Mouse (Mus musculus) forebrain, embryonic 11.5 days (tissue): ENCODE measurements at regions not wholly inside any gene's neighbourhood (a gene's known extent, or its start where the extent isn't known, plus 50 kb on each side); places are given as distances from the start of the nearest gene placed in this dataset.

Source experiments
- ATAC-seq: fragments of 200-750 bp; cut with Nextera tagmentation; replicated peaks from 2 replicates; pipeline ENCODE4 v1.8.0; 2017; ENCODE audit warnings: moderate TSS enrichment; ENCODE audit not compliant: low FRiP score
- DNase-seq: peaks from one replicate; pipeline ENCODE4 v3.0.0-alpha.2; 2017; ENCODE audit warnings: low spot score
- H3K27ac ChIP-seq: fragments of 300-500 bp; sonication (generic); 2 replicates; pipeline ENCODE4 v1.5.1; 2014; ENCODE audit warnings: low read depth, low read length
- H3K27me3 ChIP-seq: fragments of 300-500 bp; sonication (generic); 2 replicates; pipeline ENCODE4 v1.6.1; 2014; ENCODE audit warnings: mild to moderate bottlenecking, low read length, mixed read lengths; ENCODE audit not compliant: control insufficient read depth, insufficient read depth
- H3K36me3 ChIP-seq: fragments of 300-500 bp; sonication (generic); 2 replicates; pipeline ENCODE4 v1.6.1; 2014; ENCODE audit warnings: mild to moderate bottlenecking, low read length, moderate library complexity, mixed read lengths; ENCODE audit not compliant: control insufficient read depth, insufficient read depth
- H3K4me1 ChIP-seq: fragments of 300-500 bp; sonication (generic); replicated peaks from 2 replicates; pipeline ENCODE4 v1.6.1; 2014; ENCODE audit warnings: low read length, mixed read lengths; ENCODE audit not compliant: control insufficient read depth, insufficient read depth
- H3K4me2 ChIP-seq: fragments of 300-500 bp; sonication (generic); 2 replicates; pipeline ENCODE4 v1.6.1; 2014; ENCODE audit warnings: low read depth, mild to moderate bottlenecking, low read length, moderate library complexity, mixed read lengths; ENCODE audit not compliant: severe bottlenecking
- H3K4me3 ChIP-seq: fragments of 300-500 bp; sonication (generic); 2 replicates; pipeline ENCODE4 v1.5.1; 2014; ENCODE audit warnings: low read depth, low read length
- H3K9ac ChIP-seq: fragments of 300-500 bp; sonication (generic); 2 replicates; pipeline ENCODE4 v1.6.1; 2014; ENCODE audit warnings: low read length
- H3K9me3 ChIP-seq: fragments of 300-500 bp; sonication (generic); 2 replicates; pipeline ENCODE4 v1.6.1; 2016; ENCODE audit warnings: low read length, mixed read lengths; ENCODE audit not compliant: control insufficient read depth
- WGBS: fragments of 180-500 bp; shearing (Covaris S2); extraction: QIAGEN DNeasy Blood & Tissue Kit; methylation state at CpG from one replicate; pipeline ENCODE4 v1.1.7; 2014; 5-methylcytosine and 5-hydroxymethylcytosine counted together

- Histone ChIP-seq H3K36me3 (no peaks in the 10 kb centered on the region), H3K27me3 (no peaks in the 10 kb centered on the region), H3K4me2 (no peak overlapping the region), H3K9me3 (no peaks in the 10 kb centered on the region), H3K9ac (no peak overlapping the region), H3K4me3 (no peak overlapping the region), H3K27ac (no peak overlapping the region), H3K4me1 (no peaks in the 10 kb centered on the region)
- ATAC-seq (no peak), DNase-seq (no peak)
- 90% methylated on average over 4 of the region's 4 CpGs for WGBS
Measured at GRCm38 (mm10) chr8:88921967-88922366, 122.0 kb downstream of the Sall1 start.

DNA sequence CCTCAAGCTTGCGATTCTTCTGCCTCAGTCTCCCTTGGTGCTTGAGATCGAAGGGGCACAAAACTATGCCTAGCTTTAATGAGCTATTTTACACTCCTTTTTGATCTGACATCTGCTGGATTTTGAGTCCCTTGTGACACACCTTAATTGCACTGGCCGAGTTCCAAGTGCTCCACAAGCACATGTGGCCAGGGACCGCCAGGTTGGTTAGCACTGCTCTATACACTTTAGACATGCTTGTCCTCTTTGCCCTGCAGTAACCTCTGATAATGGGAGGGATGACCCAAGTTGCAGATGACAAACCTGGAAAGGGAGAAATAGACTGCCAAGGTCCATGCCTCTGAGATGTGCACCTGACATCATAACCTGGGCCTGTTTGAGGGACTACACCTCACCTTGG, 124.7 kb downstream of the Sall1 start:
- WGBS = 86% methylated on average over 4 of the region's 4 CpGs
- Histone ChIP-seq H3K4me3 (no peak overlapping the region), H3K9ac (no peak overlapping the region), H3K9me3 (no peaks in the 10 kb centered on the region), H3K4me2 (no peak overlapping the region), H3K27me3 (no peaks in the 10 kb centered on the region), H3K27ac (no peak overlapping the region), H3K36me3 (no peaks in the 10 kb centered on the region), H3K4me1 (no peaks in the 10 kb centered on the region)
- ATAC-seq (no peak), DNase-seq (no peak)

- no peak for ATAC-seq
- no peak overlapping the region for H3K27ac ChIP-seq
- H3K27me3 ChIP-seq = no peaks in the 10 kb centered on the region
- DNase-seq = no peak
- 93% methylated on average over 4 of the region's 4 CpGs for WGBS
- no peaks in the 10 kb centered on the region for H3K9me3 ChIP-seq
- H3K4me2 ChIP-seq = no peak overlapping the region
- H3K4me3 ChIP-seq = no peak overlapping the region
- no peaks in the 10 kb centered on the region for H3K36me3 ChIP-seq
- no peaks in the 10 kb centered on the region for H3K4me1 ChIP-seq
- H3K9ac ChIP-seq = no peak overlapping the region
Measured at GRCm38 (mm10) chr8:88916064-88916463, 127.9 kb downstream of the Sall1 start.

DNA sequence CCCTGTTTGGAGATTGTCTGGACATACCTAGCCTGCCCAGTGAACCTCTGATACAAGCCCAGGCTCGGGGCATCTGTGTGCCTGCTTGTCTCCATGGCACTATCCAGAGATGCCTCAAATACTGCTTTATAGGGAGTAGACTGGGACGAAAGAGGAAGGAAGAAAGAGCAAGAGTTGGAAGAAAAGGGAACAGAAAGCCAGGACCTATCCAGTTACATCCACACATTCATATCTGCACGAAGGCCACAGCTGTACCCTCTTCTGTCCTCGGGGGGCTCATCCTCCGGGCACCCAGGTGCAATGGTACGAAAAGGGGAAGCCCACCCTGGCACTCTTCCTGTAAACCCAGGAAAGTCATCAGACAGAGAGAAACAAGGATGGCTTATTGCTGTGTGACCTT, 129.3 kb downstream of the Sall1 start:
- Histone ChIP-seq H3K9ac (no peak overlapping the region), H3K27ac (no peak overlapping the region), H3K27me3 (no peaks in the 10 kb centered on the region), H3K4me3 (no peak overlapping the region), H3K36me3 (no peaks in the 10 kb centered on the region), H3K4me2 (no peak overlapping the region), H3K4me1 (no peaks in the 10 kb centered on the region), H3K9me3 (no peaks in the 10 kb centered on the region)
- ATAC-seq (no peak), DNase-seq (no peak)
- 87% methylated on average over 6 of the region's 6 CpGs for WGBS

DNA sequence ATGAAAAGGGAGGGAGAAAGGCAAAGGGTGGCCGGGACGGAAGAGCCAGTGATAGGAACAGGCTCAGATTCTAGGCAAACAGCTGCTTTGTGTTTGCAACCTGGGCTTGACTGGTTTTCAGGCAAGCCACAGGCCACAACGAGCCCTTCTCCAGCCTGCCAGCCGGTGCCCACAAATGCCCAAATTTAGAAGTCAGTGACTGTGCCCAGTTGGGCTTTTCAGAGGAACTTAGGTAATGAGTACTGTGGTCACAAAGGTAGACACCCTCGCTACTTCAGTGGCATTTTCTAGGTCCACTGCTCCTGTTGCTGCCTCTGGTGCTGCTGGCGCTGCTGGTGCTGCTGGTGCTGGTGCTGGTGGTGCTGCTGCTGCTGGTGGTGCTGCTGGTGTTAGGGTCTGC, 129.8 kb downstream of the Sall1 start:
- no peak overlapping the region for H3K4me2 ChIP-seq
- H3K27ac ChIP-seq = no peak overlapping the region
- H3K36me3 ChIP-seq = no peaks in the 10 kb centered on the region
- WGBS = 82% methylated on average over 6 of the region's 6 CpGs
- no peaks in the 10 kb centered on the region for H3K27me3 ChIP-seq
- no peaks in the 10 kb centered on the region for H3K4me1 ChIP-seq
- no peaks in the 10 kb centered on the region for H3K9me3 ChIP-seq
- DNase-seq (no peak), ATAC-seq (no peak)
- H3K9ac ChIP-seq = no peak overlapping the region
- no peak overlapping the region for H3K4me3 ChIP-seq

- 0 out of 2 replicates have a peak, but pooled peaks cover 1% of the 10 kb centered on the region for H3K4me1 ChIP-seq
- ATAC-seq = no peak
- H3K9ac ChIP-seq = no peak overlapping the region
- H3K9me3 ChIP-seq = no peaks in the 10 kb centered on the region
- no peak for DNase-seq
- H3K27me3 ChIP-seq = no peaks in the 10 kb centered on the region
- H3K27ac ChIP-seq = no peak overlapping the region
- no peak overlapping the region for H3K4me3 ChIP-seq
- H3K36me3 ChIP-seq = no peaks in the 10 kb centered on the region
- no peak overlapping the region for H3K4me2 ChIP-seq
- WGBS = 85% methylated on average over 6 of the region's 6 CpGs
Measured at GRCm38 (mm10) chr8:88906244-88906643, 137.7 kb downstream of the Sall1 start.

DNA sequence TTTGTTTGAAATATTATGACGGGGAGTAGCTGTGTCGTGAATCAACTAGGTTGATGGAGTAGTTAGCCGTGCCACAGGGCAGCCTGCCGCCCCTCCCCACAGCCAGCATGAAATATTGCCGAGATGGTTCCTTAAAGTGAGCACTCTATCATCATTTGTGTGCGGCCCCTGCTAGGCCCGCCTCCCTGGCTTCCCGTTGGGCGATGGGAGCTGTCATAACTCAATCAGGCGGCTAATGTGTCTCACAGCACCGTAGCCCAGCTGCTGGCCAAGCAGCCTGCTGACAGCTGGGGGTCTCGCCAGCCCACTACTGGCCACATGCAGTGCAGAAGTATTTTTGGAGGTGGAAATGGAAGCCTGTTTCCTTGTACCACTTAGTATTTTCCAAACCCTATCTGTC, 140.9 kb downstream of the Sall1 start:
- H3K4me1 ChIP-seq = 0 out of 2 replicates have a peak, but pooled peaks cover 1% of the 10 kb centered on the region
- no peak overlapping the region for H3K4me2 ChIP-seq
- ATAC-seq (no peak), DNase-seq (no peak)
- H3K9me3 ChIP-seq = no peaks in the 10 kb centered on the region
- 82% methylated on average over 12 of the region's 12 CpGs for WGBS
- H3K27me3 ChIP-seq = no peaks in the 10 kb centered on the region
- H3K36me3 ChIP-seq = no peaks in the 10 kb centered on the region
- no peak overlapping the region for H3K27ac ChIP-seq
- H3K4me3 ChIP-seq = no peak overlapping the region
- no peak overlapping the region for H3K9ac ChIP-seq

GRCm38 (mm10) chr8:88883751-88884390, 160.1 kb downstream of the Sall1 start:
- ATAC-seq (no peak), DNase-seq (peak; percentile 34)
- Histone ChIP-seq H3K27ac (no peak overlapping the region), H3K4me1 (no peaks in the 10 kb centered on the region), H3K27me3 (no peaks in the 10 kb centered on the region), H3K9me3 (no peaks in the 10 kb centered on the region), H3K9ac (no peak overlapping the region), H3K4me2 (no peak overlapping the region), H3K4me3 (no peak overlapping the region), H3K36me3 (no peaks in the 10 kb centered on the region)
- WGBS = 90% methylated on average over 15 of the region's 15 CpGs

GRCm38 (mm10) chr8:88879857-88880256, 164.1 kb downstream of the Sall1 start:
- DNase-seq (no peak), ATAC-seq (no peak)
- Histone ChIP-seq H3K9me3 (no peaks in the 10 kb centered on the region), H3K4me3 (no peak overlapping the region), H3K36me3 (no peaks in the 10 kb centered on the region), H3K27me3 (no peaks in the 10 kb centered on the region), H3K4me1 (no peaks in the 10 kb centered on the region), H3K4me2 (no peak overlapping the region), H3K27ac (no peak overlapping the region), H3K9ac (no peak overlapping the region)
- 89% methylated on average over 7 of the region's 7 CpGs for WGBS
